Mouse (Mus musculus) embryonic fibroblast, embryonic 13.5 days (primary cell): ENCODE results near the gene Gif.

Experiments used
- CTCF ChIP-seq: IDR thresholded peaks from 2 replicates; pipeline ENCODE4 v1.5.1; 2011; ENCODE audit warnings: mild to moderate bottlenecking, control low read depth, low read length, moderate library complexity, borderline replicate concordance; ENCODE audit not compliant: insufficient read depth
- POLR2A ChIP-seq: IDR thresholded peaks from 2 replicates; pipeline ENCODE4 v1.6.1; 2011; ENCODE audit warnings: low read depth, mild to moderate bottlenecking, control low read depth, low read length, moderate library complexity

DNA sequence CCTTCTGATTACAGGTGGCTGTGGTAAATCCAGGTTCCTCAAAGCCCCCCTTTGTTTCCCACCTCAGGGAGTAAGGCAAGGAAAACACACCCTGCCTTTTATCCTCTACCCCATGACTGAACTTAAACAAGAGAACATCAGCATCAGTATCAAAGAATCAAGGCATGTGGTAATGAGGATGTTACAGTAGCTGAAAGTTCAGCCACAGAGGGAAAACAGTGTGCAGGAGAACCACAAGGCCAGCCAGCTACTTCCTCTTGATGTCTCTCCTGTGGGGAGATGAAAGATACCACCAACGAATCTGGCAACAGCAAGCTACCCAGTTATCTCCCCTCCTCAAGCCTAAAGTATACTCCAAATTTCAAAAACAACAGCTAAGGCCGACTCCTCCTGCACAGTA is 59.9 kb downstream of the Gif start:
- no peak for TF ChIP-seq CTCF
- TF ChIP-seq POLR2A: no peak
